Mouse (Mus musculus): ENCODE data around the gene Atf6.

DNA sequence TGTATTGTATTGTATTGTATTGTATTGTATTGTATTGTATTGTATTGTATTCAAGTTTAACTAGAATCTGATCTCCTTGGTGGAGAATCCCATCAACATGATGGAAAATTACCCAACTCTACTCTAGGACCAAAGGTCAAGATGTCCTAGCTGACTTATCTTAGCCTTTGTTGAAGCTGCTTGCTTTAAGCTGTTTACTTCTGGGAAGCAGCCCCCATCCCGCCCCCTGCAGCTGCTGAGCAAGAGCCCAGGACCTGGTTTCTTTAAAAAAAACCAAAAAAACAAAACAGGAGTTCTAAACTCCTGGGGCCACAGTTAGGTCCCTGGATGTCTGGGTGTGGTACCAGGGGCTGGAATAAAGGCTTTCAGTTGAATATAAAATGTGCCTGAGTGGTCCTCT is 24.7 kb upstream of the Atf6 start:
- TF ChIP-seq POLR2A (IDR thresholded peaks at IDR 0.05; ENCODE audit: extremely low read depth, insufficient read depth, low read length) = no peak
- no peak for TF ChIP-seq CTCF (IDR thresholded peaks at IDR 0.05; ENCODE audit: low read depth, low read length)

All from liver, adult 2 months (tissue).